Mouse (Mus musculus): Measurements from ENCODE around the gene Ctnnb1.

The Ctnnb1 gene

DNA sequence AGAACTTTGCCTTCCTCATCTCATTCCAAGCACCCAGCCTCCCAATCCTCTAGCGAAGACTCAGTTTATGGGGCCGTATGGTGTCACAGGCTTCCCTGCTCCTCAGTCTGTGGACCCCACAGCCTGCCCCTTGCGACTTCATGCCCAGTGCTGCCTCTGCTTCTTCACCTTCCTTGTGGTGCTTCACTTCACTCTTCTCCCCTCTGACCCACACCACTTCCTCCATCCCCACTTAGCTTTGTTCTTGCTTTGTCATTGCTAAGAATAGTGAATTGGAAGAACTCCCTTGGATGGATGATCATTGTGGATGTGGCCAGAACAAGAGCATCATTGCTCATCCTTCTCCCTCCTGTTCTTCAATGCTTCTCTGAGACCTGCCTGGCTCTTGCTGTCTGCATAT, 11.8 kb downstream of the Ctnnb1 start:
- TF ChIP-seq GATA4 (IDR thresholded peaks at IDR 0.05; ENCODE audit: insufficient replicate concordance, low read length) = no peak

DNA sequence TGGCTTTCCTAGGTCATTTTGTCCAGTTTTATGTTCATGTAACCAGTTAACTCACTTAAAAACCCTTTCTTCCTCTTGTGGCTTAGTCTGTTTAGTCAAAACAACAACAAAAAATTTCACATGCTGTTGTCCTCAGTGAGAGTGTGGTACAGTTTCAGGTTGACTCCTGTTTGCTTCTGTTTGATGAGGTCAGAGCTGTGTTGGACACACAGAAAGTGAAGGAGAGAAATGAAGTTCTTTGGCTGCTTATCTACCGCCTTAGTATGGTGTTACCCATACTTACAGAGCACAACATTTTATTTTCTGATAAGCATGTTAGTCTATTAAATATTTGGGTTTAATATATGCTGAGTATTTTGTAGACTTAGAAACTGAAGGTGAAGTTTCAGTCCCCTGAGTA, 14.7 kb downstream of the Ctnnb1 start:
- TF ChIP-seq GATA4 (IDR thresholded peaks at IDR 0.05; ENCODE audit: insufficient replicate concordance, low read length) = no peak

DNA sequence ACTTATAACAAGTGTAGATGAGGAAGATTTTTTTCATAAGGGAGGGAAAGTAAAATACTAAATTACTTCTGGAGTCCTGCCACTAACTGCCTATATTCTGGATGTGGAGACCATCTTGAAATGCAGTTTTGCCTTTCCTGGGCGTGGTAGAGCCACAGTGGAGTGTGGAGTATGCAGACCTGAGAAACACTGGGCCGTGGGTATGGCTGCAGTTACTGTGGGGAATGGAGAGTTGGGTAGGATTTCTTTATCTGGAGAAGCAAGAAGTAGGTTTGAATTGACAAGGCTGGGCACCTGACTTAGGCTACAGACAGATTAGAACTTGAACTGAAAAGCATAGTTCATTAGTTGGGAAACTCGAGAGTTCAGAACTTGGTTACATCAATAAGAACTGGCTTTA, 15.2 kb downstream of the Ctnnb1 start:
- no peak for TF ChIP-seq GATA4 (IDR thresholded peaks at IDR 0.05; ENCODE audit: insufficient replicate concordance, low read length)

DNA sequence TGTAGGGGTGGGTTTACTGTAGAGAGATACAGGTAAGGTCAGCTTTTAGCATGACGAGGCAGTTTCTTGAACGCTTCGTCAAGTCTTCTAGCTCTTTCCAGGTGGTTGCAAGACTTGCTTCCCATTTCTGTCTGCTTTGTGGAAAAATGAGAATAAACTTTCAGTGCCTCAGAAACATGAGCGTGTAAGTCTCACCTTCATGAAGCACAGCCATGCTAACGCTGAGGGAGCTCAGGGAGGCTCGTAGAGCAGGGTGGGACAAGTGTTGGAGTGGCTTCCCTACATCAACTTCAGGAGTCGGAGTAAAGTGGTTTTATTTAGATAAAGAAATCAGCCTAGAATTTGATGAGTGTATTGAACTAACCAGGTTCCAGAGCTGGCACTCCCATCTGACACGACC, 17.1 kb downstream of the Ctnnb1 start:
- no peak for TF ChIP-seq GATA4 (IDR thresholded peaks at IDR 0.05; ENCODE audit: insufficient replicate concordance, low read length)

DNA sequence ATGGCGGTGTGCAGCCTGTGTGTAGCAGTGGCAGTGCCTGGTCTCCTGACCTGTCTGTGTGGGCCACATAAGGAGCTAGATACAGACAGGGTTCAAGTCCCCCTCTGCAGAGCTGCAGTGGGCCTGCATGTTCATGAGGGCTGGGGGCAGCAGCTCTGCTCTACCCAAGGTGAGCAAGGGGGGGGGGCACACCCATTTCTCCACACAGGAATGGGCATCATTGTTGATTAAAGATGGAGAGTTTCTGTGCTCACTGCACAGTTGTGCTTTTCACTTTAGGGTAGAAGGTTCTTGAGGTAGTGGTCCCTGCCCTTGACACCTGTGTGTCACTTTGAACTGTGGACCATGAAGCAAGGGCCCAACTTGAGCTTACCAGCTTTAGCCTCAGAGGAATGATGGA, 19.8 kb downstream of the Ctnnb1 start:
- TF ChIP-seq GATA4 (IDR thresholded peaks at IDR 0.05; ENCODE audit: insufficient replicate concordance, low read length) = no peak

DNA sequence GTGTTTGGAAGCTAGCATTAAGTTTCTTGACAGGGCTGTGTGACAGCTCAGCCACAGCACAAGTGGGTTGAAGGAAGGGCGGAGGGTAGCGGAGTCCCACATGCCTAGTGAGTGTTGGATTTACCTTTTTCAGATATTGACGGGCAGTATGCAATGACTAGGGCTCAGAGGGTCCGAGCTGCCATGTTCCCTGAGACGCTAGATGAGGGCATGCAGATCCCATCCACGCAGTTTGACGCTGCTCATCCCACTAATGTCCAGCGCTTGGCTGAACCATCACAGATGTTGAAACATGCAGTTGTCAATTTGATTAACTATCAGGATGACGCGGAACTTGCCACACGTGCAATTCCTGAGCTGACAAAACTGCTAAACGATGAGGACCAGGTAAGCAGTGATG, 21.7 kb downstream of the Ctnnb1 start:
- TF ChIP-seq GATA4 (IDR thresholded peaks at IDR 0.05; ENCODE audit: insufficient replicate concordance, low read length) = no peak

DNA sequence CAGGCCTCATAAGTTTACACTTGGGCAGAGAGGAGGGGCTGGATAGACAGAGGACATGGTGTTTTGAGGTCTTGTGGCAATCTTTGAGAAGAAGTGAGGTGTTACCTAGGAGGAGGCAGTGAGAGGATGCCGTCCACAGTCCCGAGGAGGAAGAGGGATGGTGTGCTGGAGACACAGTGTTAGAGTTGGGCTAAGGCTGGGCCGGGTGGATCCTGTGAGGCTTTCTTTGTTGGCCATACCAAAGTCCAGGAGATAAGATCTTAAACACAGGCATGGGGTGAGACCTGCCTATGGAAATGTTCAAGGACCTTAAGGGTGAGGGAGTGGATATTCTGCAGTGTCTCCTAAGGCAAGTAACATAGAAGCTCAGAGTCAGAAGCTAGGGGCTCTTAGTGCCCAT, 22.9 kb downstream of the Ctnnb1 start:
- no peak for TF ChIP-seq GATA4 (IDR thresholded peaks at IDR 0.05; ENCODE audit: insufficient replicate concordance, low read length)

DNA sequence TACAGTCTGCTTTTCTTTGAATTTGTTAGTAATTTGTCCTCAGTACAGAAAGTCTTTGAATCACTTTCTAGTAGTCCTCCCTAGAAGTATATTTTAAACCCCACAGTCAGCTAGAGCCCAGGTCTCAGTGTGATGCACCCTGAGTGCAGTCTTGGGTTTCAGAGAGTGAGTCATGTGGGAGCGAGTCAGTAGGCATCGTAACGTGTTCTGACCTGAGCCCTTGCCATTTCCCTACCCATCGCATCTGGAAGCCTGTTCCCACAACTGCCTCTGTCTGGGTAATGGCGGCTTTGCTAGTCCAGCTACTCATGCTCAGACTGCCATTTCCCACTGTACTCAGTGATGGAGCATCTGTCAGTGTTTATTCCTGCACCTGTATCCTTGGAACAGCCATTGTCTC, 29.0 kb downstream of the Ctnnb1 start:
- no peak for TF ChIP-seq GATA4 (IDR thresholded peaks at IDR 0.05; ENCODE audit: insufficient replicate concordance, low read length)

DNA sequence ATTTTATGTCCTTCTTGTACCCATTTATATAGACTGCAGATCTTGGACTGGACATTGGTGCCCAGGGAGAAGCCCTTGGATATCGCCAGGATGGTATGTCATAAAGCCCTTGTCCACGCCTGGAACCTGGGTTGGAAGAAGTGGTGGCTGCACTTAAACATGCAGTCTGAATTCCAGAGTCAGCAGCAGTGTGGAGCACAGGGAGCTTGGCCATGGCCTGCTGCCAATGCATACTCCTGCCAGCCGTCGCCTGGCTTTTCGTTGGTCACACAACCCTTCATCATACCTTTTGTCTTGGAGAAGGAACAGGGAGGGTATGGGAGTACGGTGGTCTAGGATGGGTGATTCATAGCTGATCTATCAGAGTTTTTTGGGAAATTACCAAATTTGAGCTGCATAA, 29.5 kb downstream of the Ctnnb1 start:
- TF ChIP-seq GATA4 (IDR thresholded peaks at IDR 0.05; ENCODE audit: insufficient replicate concordance, low read length) = no peak

DNA sequence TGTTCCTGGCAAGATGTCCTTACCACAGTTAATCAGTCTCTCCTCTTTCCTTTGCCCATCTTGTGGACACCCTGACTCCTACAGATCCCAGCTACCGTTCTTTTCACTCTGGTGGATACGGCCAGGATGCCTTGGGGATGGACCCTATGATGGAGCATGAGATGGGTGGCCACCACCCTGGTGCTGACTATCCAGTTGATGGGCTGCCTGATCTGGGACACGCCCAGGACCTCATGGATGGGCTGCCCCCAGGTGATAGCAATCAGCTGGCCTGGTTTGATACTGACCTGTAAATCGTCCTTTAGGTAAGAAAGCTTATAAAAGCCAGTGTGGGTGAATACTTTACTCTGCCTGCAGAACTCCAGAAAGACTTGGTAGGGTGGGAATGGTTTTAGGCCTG, 30.2 kb downstream of the Ctnnb1 start:
- no peak for TF ChIP-seq GATA4 (IDR thresholded peaks at IDR 0.05; ENCODE audit: insufficient replicate concordance, low read length)

DNA sequence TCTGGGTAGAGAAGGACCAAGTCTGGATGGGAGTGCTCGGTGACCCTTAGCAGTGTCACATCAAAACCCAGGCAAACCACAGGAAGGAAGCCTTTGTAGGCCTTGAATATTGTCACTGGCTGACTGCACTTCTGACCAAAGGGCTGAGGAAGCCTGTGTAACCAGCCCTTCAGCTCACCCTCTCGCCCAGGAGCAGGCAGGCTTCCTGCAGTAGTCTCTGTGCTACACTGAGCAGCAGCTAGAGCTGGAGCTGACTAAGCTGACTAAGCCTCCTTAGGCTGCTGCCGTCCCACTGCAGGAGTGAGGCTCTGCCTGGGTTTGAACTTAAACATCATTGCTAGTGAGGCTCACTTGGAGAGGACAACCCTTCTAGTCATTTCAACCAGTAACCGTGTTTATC, 31.6 kb downstream of the Ctnnb1 start:
- TF ChIP-seq GATA4 (IDR thresholded peaks at IDR 0.05; ENCODE audit: insufficient replicate concordance, low read length) = no peak

DNA sequence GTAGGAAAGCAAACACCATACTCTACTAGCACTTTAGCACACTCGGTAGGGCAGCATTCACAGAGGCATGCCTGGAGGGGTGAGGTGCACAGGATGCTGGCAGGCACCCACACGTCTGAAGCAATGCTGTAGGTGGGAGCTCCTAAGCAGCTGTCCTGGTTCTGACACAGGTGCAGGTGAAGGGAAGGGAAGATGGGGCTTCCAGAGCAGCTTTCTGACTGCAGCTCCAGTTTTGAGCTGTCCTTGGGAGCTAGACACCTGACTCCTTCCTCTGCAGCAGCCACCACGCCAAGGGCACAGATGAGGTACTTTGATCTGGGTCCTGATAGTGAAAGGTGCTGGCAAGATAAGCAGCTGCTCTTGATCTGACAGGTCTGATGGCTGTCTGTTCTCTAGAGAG, 32.5 kb downstream of the Ctnnb1 start:
- TF ChIP-seq GATA4 (IDR thresholded peaks at IDR 0.05; ENCODE audit: insufficient replicate concordance, low read length) = no peak; the same call in 1 of the 2 replicates

DNA sequence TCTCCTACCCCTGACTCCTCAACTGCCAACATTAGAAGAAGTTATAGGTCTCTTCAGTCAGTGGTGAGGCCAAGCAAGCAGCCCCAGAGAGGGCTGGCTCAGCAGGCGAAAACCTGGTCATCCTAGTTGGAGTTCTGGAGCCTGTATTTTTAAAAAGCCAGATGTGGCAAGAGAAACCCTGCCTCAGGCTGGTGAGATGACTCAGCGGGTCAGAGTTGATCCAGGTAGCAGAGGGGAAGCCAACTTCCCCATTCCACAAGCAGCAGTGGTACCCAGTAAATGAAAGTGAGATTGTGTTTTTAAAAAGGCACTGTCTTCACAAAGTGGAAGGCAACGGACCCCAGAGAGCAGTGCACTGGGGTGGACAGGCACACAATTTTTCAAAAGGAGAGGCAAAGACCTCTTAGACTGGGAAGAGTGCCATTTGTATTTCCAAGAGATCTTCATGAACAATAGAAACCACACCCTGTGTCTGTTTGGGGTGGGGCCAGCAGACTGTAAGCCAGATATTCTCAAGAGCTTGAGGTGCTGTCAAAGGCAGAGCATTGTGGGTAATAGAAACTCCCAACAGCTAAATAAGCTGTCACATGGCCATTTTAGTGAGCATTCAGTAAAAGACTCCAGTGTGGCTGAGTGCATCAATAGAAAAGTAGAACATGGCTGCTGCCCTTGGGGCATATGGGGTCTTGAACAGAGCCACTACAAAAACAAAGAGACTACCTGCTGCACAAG, 33.1 kb downstream of the Ctnnb1 start:
- no peak for TF ChIP-seq GATA4 (IDR thresholded peaks at IDR 0.05; ENCODE audit: insufficient replicate concordance, low read length)

DNA sequence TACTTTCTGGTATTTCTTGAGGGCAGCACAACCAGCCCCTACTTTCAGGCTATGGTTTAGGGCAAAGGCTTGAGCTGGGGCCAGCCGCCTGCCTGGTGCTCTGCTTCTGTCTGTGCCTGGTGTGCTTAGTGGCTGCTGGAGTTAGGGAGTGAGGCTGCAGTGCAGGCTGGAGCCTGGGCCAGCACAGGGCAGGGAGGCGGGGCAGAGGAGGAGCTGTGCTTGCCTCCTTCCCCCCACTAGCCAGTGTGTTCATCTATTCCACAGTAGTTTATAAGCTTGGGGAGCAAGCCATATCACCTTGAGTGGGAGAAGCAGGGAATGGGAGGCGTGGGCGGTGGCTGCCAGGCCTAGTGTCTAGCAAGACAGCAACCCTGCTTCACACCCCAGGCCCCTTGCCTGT, 34.1 kb downstream of the Ctnnb1 start:
- no peak for TF ChIP-seq GATA4 (IDR thresholded peaks at IDR 0.05; ENCODE audit: insufficient replicate concordance, low read length)

DNA sequence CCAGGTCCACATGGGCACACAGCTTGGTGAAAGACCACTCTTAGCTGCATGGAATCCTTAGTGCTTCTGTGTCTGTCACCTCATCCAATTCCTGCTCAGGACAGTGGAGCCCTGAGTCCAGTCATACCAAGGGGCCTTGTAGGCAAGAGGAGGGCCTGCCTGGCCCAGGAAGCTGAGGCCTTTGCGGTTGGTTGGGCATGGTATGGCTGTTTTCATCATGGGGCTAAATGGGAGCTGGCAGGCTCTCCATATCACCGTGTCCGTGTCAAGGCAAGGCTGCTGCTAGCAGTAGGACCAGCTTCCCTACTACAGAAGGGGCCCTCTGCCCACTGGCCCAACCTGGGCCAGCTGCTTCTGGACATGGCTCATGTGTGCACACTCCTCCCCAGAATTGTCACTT, 34.7 kb downstream of the Ctnnb1 start:
- TF ChIP-seq GATA4 (IDR thresholded peaks at IDR 0.05; ENCODE audit: insufficient replicate concordance, low read length) = no peak

DNA sequence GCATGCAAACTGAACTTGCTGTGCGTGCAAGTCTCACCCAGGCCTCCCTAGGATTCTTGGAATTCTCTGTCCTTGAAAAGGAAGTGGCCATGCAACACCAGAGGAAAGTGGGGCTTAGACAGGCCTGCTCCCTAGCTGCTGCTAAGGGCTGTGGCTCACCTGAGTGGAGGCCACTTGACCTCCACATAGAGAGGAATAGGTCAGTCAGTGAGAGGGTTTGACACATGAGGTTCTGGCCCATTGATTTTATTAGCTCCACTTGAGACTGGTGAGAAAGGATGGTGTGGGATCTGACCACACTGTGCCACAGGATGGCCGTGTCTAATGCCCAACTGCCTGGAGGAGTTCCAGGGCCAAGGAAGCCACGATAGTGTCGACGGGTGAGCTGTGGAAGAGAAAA, 35.2 kb downstream of the Ctnnb1 start:
- TF ChIP-seq GATA4 (IDR thresholded peaks at IDR 0.05; ENCODE audit: insufficient replicate concordance, low read length) = no peak

DNA sequence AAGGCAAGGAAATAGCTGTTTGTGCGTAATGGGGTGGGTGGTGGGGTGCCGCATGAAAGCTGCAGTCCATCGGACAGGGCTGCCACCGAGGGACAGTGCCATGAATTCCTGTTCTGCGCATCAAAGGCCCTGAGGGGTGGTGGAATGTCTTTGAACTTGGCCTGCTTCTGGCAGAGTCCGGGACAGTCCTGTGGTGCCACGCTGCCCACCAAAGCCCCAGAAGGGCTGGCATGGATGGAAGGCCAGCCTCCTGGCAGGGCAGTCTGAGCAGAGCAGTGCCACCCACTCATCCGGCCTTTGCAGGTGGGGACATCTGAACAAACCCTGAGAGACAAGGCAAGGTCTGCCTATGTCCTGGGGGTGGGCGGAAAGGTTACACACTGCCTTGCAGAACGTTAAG, 36.0 kb downstream of the Ctnnb1 start:
- TF ChIP-seq GATA4 (IDR thresholded peaks at IDR 0.05; ENCODE audit: insufficient replicate concordance, low read length) = no peak
